Mouse (Mus musculus) embryonic facial prominence, embryonic 13.5 days (tissue): ENCODE measurements around the gene Slc45a3. TPM values are rescaled to one million over a fixed set of nuclear protein-coding genes. Genes with fewer than 3 reads are reported as not detected.

Experiments
- ATAC-seq: fragments of 200-750 bp; cut with Nextera tagmentation; 2 replicates; pipeline ENCODE4 v1.8.0; 2017; ENCODE audit warnings: low read depth; ENCODE audit not compliant: insufficient number of reproducible peaks, insufficient read depth, low FRiP score, low TSS enrichment
- H3K27ac ChIP-seq: fragments of 300-500 bp; sonication (generic); 2 replicates; pipeline ENCODE4 v1.5.1; 2015; ENCODE audit warnings: moderate library complexity, mild to moderate bottlenecking, inconsistent platforms
- H3K27me3 ChIP-seq: fragments of 300-500 bp; sonication (generic); 2 replicates; pipeline ENCODE4 v1.6.1; 2015; ENCODE audit warnings: mild to moderate bottlenecking, inconsistent platforms
- H3K36me3 ChIP-seq: fragments of 300-500 bp; sonication (generic); 2 replicates; pipeline ENCODE4 v1.6.1; 2015; ENCODE audit warnings: mild to moderate bottlenecking, inconsistent platforms
- H3K4me1 ChIP-seq: fragments of 300-500 bp; sonication (generic); 2 replicates; pipeline ENCODE4 v1.6.1; 2015; ENCODE audit warnings: inconsistent platforms
- H3K4me2 ChIP-seq: fragments of 300-500 bp; sonication (generic); 2 replicates; pipeline ENCODE4 v1.6.1; 2015; ENCODE audit warnings: moderate library complexity, mild to moderate bottlenecking, inconsistent platforms
- H3K4me3 ChIP-seq: fragments of 300-500 bp; sonication (generic); 2 replicates; pipeline ENCODE4 v1.5.1; 2015; ENCODE audit warnings: mild to moderate bottlenecking, inconsistent platforms
- H3K9ac ChIP-seq: fragments of 300-500 bp; sonication (generic); 2 replicates; pipeline ENCODE4 v1.6.1; 2015; ENCODE audit warnings: mild to moderate bottlenecking, inconsistent platforms
- H3K9me3 ChIP-seq: fragments of 300-500 bp; sonication (generic); 2 replicates; pipeline ENCODE4 v1.6.1; 2016; ENCODE audit warnings: inconsistent platforms
- WGBS: fragments of 180-500 bp; shearing (Covaris S2); methylation state at CpG from one replicate; pipeline ENCODE4 v1.1.7; 2015; ENCODE audit warnings: mixed read lengths; 5-methylcytosine and 5-hydroxymethylcytosine counted together
- polyA plus RNA-seq: library from polyadenylated mRNA; unstranded; fragments of >200 nt; fragmentation: Nextera tagmentation; extraction: Ambion mirVana; gene quantifications from 2 replicates; pipeline ENCODE4 v1.2.1, GENCODE M21; 2015

Slc45a3 gene
- polyA plus RNA-seq, 1 experiment from 2014 or later = 4.0 TPM

DNA sequence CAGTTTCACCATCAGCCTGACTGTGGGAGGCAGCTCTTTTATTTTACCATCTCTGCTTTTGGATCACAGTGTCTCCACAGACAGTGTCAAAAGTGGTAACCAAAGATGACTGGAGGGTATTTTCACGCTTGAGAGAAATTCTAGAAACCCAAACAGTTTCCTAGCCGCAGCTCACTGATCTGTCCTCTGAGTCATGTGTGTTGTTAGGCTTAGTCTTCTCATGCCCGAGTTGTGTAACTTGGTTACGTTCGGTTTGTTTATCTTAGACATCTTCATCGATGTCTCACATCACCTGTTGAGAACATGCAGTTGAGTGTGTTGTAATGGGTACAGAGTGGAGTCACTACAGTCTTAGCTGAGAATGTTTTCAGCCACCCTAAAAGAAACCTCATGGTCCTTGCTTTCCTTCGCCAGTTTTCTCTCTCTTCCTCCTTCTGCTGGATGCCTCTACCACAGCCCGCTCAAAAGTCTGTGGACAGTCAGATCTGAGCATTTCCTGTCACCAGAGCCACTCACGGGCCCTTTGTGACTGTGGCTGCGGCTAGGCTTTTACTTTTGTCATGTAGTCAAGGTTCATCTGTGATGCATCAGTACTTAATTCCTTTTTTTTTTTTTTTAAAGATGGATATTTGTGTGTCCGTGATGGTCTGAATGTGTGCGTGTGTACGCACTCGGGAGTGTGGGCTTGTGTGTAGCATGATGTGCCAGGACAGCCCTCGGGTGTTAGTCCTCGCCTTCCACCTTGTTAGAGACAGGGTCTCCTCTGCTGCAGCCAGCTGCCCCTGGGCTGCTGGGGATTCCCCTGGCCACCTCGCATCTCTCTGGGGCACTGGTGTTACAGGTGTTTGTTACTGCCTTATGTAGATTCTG lies 48.1 kb downstream of the Slc45a3 start:
- Histone ChIP-seq H3K9ac (no peak overlapping the region), H3K9me3 (no peaks in the 10 kb centered on the region), H3K4me3 (no peak overlapping the region), H3K4me2 (no peak overlapping the region), H3K36me3 (peaks cover 18% of the 10 kb centered on the region), H3K27me3 (no peaks in the 10 kb centered on the region), H3K4me1 (peaks cover 24% of the 10 kb centered on the region), H3K27ac (no peak overlapping the region)
- 82% methylated on average over 17 of the region's 17 CpGs for WGBS
- ATAC-seq = no peak

- WGBS = 78% methylated on average over 2 of the region's 2 CpGs
- Histone ChIP-seq H3K9me3 (no peaks in the 10 kb centered on the region), H3K36me3 (peaks cover 23% of the 10 kb centered on the region), H3K4me1 (peaks cover 20% of the 10 kb centered on the region), H3K27ac (no peak overlapping the region), H3K27me3 (no peaks in the 10 kb centered on the region), H3K9ac (no peak overlapping the region), H3K4me2 (no peak overlapping the region), H3K4me3 (no peak overlapping the region)
- ATAC-seq = no peak
Measured at GRCm38 (mm10) chr1:132011785-132012184, 49.0 kb downstream of the Slc45a3 start.

GRCm38 (mm10) chr1:132012861-132013260 lies 50.1 kb downstream of the Slc45a3 start:
- Histone ChIP-seq H3K9me3 (no peaks in the 10 kb centered on the region), H3K9ac (no peak overlapping the region), H3K4me2 (no peak overlapping the region), H3K27ac (no peak overlapping the region), H3K36me3 (peaks cover 34% of the 10 kb centered on the region), H3K4me1 (peaks cover 19% of the 10 kb centered on the region), H3K27me3 (no peaks in the 10 kb centered on the region), H3K4me3 (no peak overlapping the region)
- ATAC-seq = no peak
- WGBS = 78% methylated on average over 8 of the region's 8 CpGs

DNA sequence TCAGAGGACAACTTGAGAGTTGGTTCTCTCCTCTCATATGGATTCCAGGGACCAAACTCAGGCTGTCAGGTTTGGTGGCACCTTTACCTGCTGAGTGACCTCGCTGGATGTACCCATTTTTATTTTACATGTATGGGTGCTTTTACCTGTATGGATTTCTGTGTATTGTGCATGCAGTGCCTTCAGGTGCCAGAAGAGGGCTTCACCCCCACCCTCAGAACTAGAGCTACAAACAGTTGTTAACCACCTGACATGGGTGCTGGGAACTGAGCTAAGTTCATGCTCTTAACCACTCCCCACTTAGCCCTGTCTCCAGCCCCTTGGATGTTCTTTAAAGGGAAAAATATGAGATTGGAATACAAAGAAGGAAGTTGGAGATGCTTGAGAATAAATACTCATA lies 52.0 kb downstream of the Slc45a3 start:
- H3K36me3 ChIP-seq = peaks cover 52% of the 10 kb centered on the region
- no peak overlapping the region for H3K9ac ChIP-seq
- no peak overlapping the region for H3K4me2 ChIP-seq
- no peaks in the 10 kb centered on the region for H3K27me3 ChIP-seq
- no peak overlapping the region for H3K27ac ChIP-seq
- no peak overlapping the region for H3K4me3 ChIP-seq
- ATAC-seq = no peak
- H3K9me3 ChIP-seq = no peaks in the 10 kb centered on the region
- 85% methylated on average over 1 of the region's 1 CpGs for WGBS
- peaks cover 8% of the 10 kb centered on the region for H3K4me1 ChIP-seq

- H3K27me3 ChIP-seq = no peaks in the 10 kb centered on the region
- no peak overlapping the region for H3K27ac ChIP-seq
- WGBS = 92% methylated on average over 1 of the region's 1 CpGs
- H3K4me2 ChIP-seq = no peak overlapping the region
- no peak for ATAC-seq
- no peaks in the 10 kb centered on the region for H3K4me1 ChIP-seq
- no peak overlapping the region for H3K4me3 ChIP-seq
- H3K9ac ChIP-seq = no peak overlapping the region
- no peaks in the 10 kb centered on the region for H3K9me3 ChIP-seq
- H3K36me3 ChIP-seq = peaks cover 66% of the 10 kb centered on the region
Measured at GRCm38 (mm10) chr1:132016691-132017090, 53.9 kb downstream of the Slc45a3 start.

DNA sequence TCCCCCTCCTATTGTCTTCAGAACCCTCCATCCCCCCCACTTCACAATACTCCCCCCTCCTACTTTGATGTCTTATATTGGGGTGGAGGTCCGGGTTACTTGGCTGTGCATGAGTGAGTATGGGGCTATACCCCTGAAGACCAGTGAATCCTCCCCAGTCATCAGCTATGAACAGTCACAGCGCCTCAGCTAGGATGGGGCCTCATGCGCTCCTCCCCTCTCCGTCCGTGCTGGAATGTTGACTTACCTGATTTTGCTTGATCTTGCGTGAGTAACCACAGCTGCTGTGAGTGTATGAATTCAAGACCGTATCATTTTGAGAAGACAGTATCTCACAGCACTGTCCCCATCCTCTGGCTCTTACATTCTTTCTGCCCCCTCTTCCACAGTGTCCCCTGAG lies 57.1 kb downstream of the Slc45a3 start:
- no peak overlapping the region for H3K4me2 ChIP-seq
- H3K27ac ChIP-seq = no peak overlapping the region
- WGBS = 73% methylated on average over 7 of the region's 7 CpGs
- no peak overlapping the region for H3K4me3 ChIP-seq
- no peaks in the 10 kb centered on the region for H3K4me1 ChIP-seq
- H3K9me3 ChIP-seq = no peaks in the 10 kb centered on the region
- H3K9ac ChIP-seq = no peak overlapping the region
- H3K27me3 ChIP-seq = no peaks in the 10 kb centered on the region
- peaks cover 83% of the 10 kb centered on the region for H3K36me3 ChIP-seq
- ATAC-seq = 0 out of 2 replicates have a peak, but pooled peaks have one; percentile 15

- H3K4me2 ChIP-seq = no peak overlapping the region
- H3K27ac ChIP-seq = no peak overlapping the region
- no peaks in the 10 kb centered on the region for H3K4me1 ChIP-seq
- H3K4me3 ChIP-seq = no peak overlapping the region
- no peak for ATAC-seq
- no peaks in the 10 kb centered on the region for H3K27me3 ChIP-seq
- H3K9ac ChIP-seq = no peak overlapping the region
- no peaks in the 10 kb centered on the region for H3K9me3 ChIP-seq
- WGBS = 87% methylated on average over 3 of the region's 3 CpGs
- H3K36me3 ChIP-seq = peaks cover 79% of the 10 kb centered on the region
Measured at GRCm38 (mm10) chr1:132022107-132022506, 59.3 kb downstream of the Slc45a3 start.

DNA sequence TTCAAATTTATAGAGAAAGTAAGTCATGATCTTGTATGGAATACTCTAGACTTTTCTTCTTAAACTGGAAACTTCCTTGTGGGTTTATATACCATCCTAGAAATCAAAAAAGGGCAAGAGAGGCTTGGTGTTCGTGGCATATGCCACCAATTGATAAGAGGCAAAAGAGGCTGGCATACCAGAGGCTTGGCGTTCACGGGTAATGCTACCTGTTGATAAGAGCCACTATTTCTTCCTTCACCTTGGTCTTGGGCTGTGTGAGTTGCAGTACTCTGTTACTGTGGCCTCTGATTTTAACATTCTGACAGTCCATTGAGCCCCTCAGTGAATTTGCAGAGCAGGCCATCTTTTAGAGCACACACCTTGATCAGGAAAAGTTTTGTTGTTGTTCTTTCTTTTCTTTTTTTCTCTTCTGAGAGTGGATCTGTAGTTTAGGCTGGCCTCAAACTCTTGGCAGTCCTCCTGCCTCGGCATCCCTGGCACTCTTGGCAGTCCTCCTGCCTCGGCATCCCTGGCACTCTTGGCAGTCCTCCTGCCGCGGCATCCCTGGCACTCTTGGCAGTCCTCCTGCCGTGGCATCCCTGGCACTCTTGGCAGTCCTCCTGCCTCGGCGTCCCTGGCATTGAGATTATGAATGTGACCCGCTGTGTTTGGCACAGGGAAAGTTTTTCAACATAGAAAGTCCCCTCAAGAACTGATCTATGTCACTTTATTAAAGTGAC lies 64.3 kb downstream of the Slc45a3 start:
- Histone ChIP-seq H3K27me3 (no peaks in the 10 kb centered on the region), H3K9ac (no peak overlapping the region), H3K27ac (no peak overlapping the region), H3K36me3 (peaks cover 78% of the 10 kb centered on the region), H3K4me1 (no peaks in the 10 kb centered on the region), H3K9me3 (no peaks in the 10 kb centered on the region), H3K4me3 (no peak overlapping the region), H3K4me2 (no peak overlapping the region)
- no peak for ATAC-seq
- WGBS = 93% methylated on average over 11 of the region's 11 CpGs

GRCm38 (mm10) chr1:132027978-132028377 lies 65.2 kb downstream of the Slc45a3 start:
- no peak for ATAC-seq
- WGBS = 76% methylated on average over 5 of the region's 5 CpGs
- peaks cover 77% of the 10 kb centered on the region for H3K36me3 ChIP-seq

GRCm38 (mm10) chr1:132028413-132028812 lies 65.6 kb downstream of the Slc45a3 start:
- Histone ChIP-seq H3K9ac (no peak overlapping the region), H3K4me3 (no peak overlapping the region), H3K27me3 (no peaks in the 10 kb centered on the region), H3K27ac (no peak overlapping the region), H3K36me3 (peaks cover 77% of the 10 kb centered on the region), H3K4me2 (no peak overlapping the region), H3K4me1 (no peaks in the 10 kb centered on the region), H3K9me3 (no peaks in the 10 kb centered on the region)
- 86% methylated on average over 9 of the region's 9 CpGs for WGBS
- ATAC-seq = no peak

More at GRCm38 (mm10) chr1:132027978-132028377, 65.2 kb downstream of the Slc45a3 start:
- Histone ChIP-seq H3K9ac (no peak overlapping the region), H3K27ac (no peak overlapping the region), H3K27me3 (no peaks in the 10 kb centered on the region), H3K4me1 (no peaks in the 10 kb centered on the region), H3K4me3 (no peak overlapping the region), H3K4me2 (no peak overlapping the region), H3K9me3 (no peaks in the 10 kb centered on the region)

DNA sequence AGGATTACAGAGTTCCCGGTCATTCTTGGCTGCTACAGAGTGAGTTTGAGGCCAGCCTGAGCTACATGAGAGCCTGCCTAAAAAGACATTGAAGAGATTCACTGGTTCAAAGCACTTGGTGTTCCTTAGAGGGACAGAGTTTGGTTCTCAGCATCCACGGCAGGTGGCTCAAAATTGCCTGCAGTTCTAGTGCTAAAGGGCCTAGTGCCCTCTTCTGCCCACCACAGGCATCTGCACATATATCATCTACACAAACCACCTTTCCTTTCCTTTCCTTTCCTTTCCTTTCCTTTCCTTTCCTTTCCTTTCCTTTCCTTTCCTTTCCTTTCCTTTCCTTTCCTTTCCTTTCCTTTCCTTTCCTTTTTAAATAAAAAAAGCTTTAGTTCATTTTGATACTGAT lies 67.8 kb downstream of the Slc45a3 start:
- H3K9ac ChIP-seq = no peak overlapping the region
- ATAC-seq = no peak

DNA sequence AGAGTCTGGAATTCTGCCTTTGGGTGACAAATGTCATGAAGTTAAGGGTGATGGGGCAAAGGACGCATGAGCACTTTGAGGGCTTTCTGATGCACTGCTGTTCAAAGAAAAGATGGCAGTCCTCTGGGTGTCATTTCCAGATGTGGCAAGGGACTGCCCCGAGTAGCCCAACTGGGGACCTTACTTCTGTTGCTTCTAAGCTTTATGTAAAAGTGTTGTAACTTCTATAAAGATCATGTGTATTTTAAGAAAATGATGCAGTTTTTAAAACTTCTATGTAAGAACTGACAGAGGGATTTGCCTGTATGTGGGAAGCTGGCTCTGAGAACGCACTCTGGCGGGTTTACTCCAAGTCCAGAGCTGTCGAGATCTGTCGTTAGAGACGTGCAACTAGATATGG lies 69.4 kb downstream of the Slc45a3 start:
- H3K4me2 ChIP-seq = no peak overlapping the region
- H3K27ac ChIP-seq = no peak overlapping the region
- H3K27me3 ChIP-seq = no peaks in the 10 kb centered on the region
- peaks cover 69% of the 10 kb centered on the region for H3K36me3 ChIP-seq
- no peak for ATAC-seq
- H3K4me3 ChIP-seq = no peak overlapping the region
- no peaks in the 10 kb centered on the region for H3K9me3 ChIP-seq
- H3K4me1 ChIP-seq = no peaks in the 10 kb centered on the region
- WGBS = 88% methylated on average over 7 of the region's 7 CpGs
- no peak overlapping the region for H3K9ac ChIP-seq

More for the DNA sequence above, 67.8 kb downstream of the Slc45a3 start:
- peaks cover 77% of the 10 kb centered on the region for H3K36me3 ChIP-seq
- WGBS = 60% methylated on average over 2 of the region's 2 CpGs
- H3K27me3 ChIP-seq = no peaks in the 10 kb centered on the region
- H3K4me1 ChIP-seq = no peaks in the 10 kb centered on the region
- H3K4me3 ChIP-seq = no peak overlapping the region
- no peak overlapping the region for H3K4me2 ChIP-seq
- no peak overlapping the region for H3K27ac ChIP-seq
- no peaks in the 10 kb centered on the region for H3K9me3 ChIP-seq
